Mouse (Mus musculus) lung, embryonic 15.5 days (tissue): ENCODE measurements around the gene Hivep1. TPM values are rescaled to one million over a fixed set of nuclear protein-coding genes. Genes with fewer than 3 reads are reported as not detected.

Experiments
- ATAC-seq: fragments of 200-750 bp; cut with Nextera tagmentation; 2 replicates; pipeline ENCODE4 v1.8.0; 2017; ENCODE audit warnings: moderate number of reproducible peaks, borderline replicate concordance; ENCODE audit not compliant: low FRiP score, low TSS enrichment; ENCODE audit errors: extremely low read depth
- H3K27ac ChIP-seq: fragments of 300-500 bp; sonication (generic); 2 replicates; pipeline ENCODE4 v1.5.1; 2015; ENCODE audit warnings: moderate library complexity, mild to moderate bottlenecking, inconsistent platforms
- H3K27me3 ChIP-seq: fragments of 300-500 bp; sonication (generic); 2 replicates; pipeline ENCODE4 v1.6.1; 2015; ENCODE audit warnings: inconsistent platforms
- H3K36me3 ChIP-seq: fragments of 300-500 bp; sonication (generic); 2 replicates; pipeline ENCODE4 v1.6.1; 2015; ENCODE audit warnings: inconsistent platforms
- H3K4me1 ChIP-seq: fragments of 300-500 bp; sonication (generic); 2 replicates; pipeline ENCODE4 v1.6.1; 2015; ENCODE audit warnings: inconsistent platforms
- H3K4me2 ChIP-seq: fragments of 300-500 bp; sonication (generic); 2 replicates; pipeline ENCODE4 v1.6.1; 2015; ENCODE audit warnings: inconsistent platforms, mild to moderate bottlenecking, moderate library complexity
- H3K4me3 ChIP-seq: fragments of 300-500 bp; sonication (generic); 2 replicates; pipeline ENCODE4 v1.5.1; 2015; ENCODE audit warnings: mild to moderate bottlenecking, inconsistent platforms
- H3K9ac ChIP-seq: fragments of 300-500 bp; sonication (generic); 2 replicates; pipeline ENCODE4 v1.6.1; 2015; ENCODE audit warnings: inconsistent platforms
- H3K9me3 ChIP-seq: fragments of 300-500 bp; sonication (generic); 2 replicates; pipeline ENCODE4 v1.6.1; 2016; ENCODE audit warnings: inconsistent platforms
- WGBS: fragments of 180-500 bp; shearing (Covaris S2); methylation state at CpG from one replicate; pipeline ENCODE4 v1.1.7; 2015; 5-methylcytosine and 5-hydroxymethylcytosine counted together
- polyA plus RNA-seq: library from polyadenylated mRNA; unstranded; fragments of >200 nt; fragmentation: Nextera tagmentation; extraction: Ambion mirVana; gene quantifications from 2 replicates; pipeline ENCODE4 v1.2.1, GENCODE M21; 2015

Hivep1 gene
- polyA plus RNA-seq, 1 experiment from 2014 or later = 12.8 TPM

DNA sequence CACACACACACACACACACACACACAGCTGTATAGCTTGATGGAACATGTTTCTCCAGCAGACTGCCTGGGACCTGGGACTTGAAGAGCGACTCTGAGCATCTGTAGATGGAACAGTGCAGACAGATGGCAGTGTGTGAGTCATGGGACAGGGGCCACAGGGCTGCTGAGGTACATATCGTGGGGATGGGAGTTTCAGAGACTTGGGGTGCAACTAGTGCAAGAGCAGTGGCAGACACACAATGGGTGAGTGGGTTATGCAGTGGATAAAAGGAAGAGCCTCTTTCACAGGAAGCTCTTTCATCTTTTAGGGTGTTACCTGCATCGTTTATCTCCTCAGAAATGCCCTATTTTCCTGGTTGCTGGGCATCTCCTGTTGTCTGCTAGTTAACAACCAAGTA lies 25.8 kb downstream of the Hivep1 start:
- WGBS = 83% methylated on average over 3 of the region's 3 CpGs
- Histone ChIP-seq H3K4me1 (no peaks in the 10 kb centered on the region), H3K4me3 (no peak overlapping the region), H3K27me3 (no peaks in the 10 kb centered on the region), H3K36me3 (peaks cover 6% of the 10 kb centered on the region; the same call in 1 of the 2 replicates), H3K9ac (no peak overlapping the region), H3K4me2 (no peak overlapping the region), H3K9me3 (no peaks in the 10 kb centered on the region), H3K27ac (no peak overlapping the region)
- no peak for ATAC-seq

DNA sequence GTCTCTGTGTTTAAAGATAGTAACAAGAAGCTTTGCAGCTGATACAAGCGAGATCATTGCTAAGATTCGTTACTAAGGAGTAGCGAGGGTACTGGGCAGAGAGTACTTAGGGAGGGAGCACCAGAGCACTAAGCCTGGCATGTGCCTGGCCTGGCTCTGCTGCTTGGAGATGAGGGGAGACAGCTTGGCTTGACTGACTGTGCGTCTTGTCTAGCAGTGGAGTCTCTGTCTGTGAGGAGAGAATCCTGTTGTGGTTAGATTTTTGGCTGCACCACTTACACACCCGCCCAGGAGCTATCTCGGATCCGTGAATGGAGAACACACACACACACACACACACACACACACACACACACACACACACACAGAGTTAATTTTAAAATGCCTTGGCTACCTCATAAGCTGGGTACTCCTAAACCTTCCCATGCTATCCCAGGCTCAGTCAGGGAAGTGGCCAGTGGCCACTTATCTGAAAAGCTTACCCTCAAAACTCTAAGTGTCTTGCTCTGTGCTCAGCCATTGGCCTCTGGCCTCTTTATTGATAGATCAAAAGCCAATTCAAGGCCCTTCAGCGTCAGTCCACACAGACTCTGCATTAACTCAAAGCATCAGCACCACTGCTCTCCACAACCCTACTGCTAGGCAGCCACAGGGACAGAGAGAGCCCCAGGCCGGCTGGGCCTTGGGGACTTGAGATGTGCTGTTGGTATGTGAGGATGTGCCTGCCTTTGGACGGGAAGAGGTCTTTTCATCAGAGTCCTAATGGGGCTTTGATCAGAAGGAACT lies 28.5 kb downstream of the Hivep1 start:
- H3K9me3 ChIP-seq = no peaks in the 10 kb centered on the region
- no peaks in the 10 kb centered on the region for H3K4me1 ChIP-seq
- no peak for ATAC-seq
- no peak overlapping the region for H3K4me3 ChIP-seq
- H3K4me2 ChIP-seq = no peak overlapping the region
- H3K36me3 ChIP-seq = peaks cover 6% of the 10 kb centered on the region; the same call in 1 of the 2 replicates
- no peaks in the 10 kb centered on the region for H3K27me3 ChIP-seq
- no peak overlapping the region for H3K9ac ChIP-seq
- no peak overlapping the region for H3K27ac ChIP-seq
- WGBS = 63% methylated on average over 10 of the region's 10 CpGs

- H3K9ac ChIP-seq = no peak overlapping the region
- H3K9me3 ChIP-seq = no peaks in the 10 kb centered on the region
- peaks cover 12% of the 10 kb centered on the region for H3K4me1 ChIP-seq
- H3K27ac ChIP-seq = no peak overlapping the region
- no peak for ATAC-seq
- H3K36me3 ChIP-seq = no peaks in the 10 kb centered on the region
- no peaks in the 10 kb centered on the region for H3K27me3 ChIP-seq
- H3K4me3 ChIP-seq = no peak overlapping the region
- 49% methylated on average over 5 of the region's 5 CpGs for WGBS
- no peak overlapping the region for H3K4me2 ChIP-seq
Observed at GRCm38 (mm10) chr13:42088339-42088738, 36.5 kb downstream of the Hivep1 start.

GRCm38 (mm10) chr13:42089025-42089424 lies 37.2 kb downstream of the Hivep1 start:
- peaks cover 12% of the 10 kb centered on the region for H3K4me1 ChIP-seq
- ATAC-seq = no peak
- no peaks in the 10 kb centered on the region for H3K9me3 ChIP-seq
- no peak overlapping the region for H3K4me2 ChIP-seq
- H3K36me3 ChIP-seq = no peaks in the 10 kb centered on the region
- 49% methylated on average over 8 of the region's 8 CpGs for WGBS
- no peaks in the 10 kb centered on the region for H3K27me3 ChIP-seq
- no peak overlapping the region for H3K4me3 ChIP-seq
- H3K27ac ChIP-seq = no peak overlapping the region
- no peak overlapping the region for H3K9ac ChIP-seq

GRCm38 (mm10) chr13:42090751-42091150 lies 38.9 kb downstream of the Hivep1 start:
- Histone ChIP-seq H3K9ac (no peak overlapping the region), H3K36me3 (no peaks in the 10 kb centered on the region), H3K27me3 (no peaks in the 10 kb centered on the region), H3K27ac (no peak overlapping the region), H3K9me3 (no peaks in the 10 kb centered on the region), H3K4me1 (peaks cover 15% of the 10 kb centered on the region), H3K4me2 (no peak overlapping the region), H3K4me3 (no peak overlapping the region)
- no peak for ATAC-seq
- 79% methylated on average over 5 of the region's 5 CpGs for WGBS

GRCm38 (mm10) chr13:42092392-42093139 lies 40.7 kb downstream of the Hivep1 start:
- Histone ChIP-seq H3K4me2 (no peak overlapping the region), H3K9ac (no peak overlapping the region), H3K27me3 (no peaks in the 10 kb centered on the region), H3K36me3 (no peaks in the 10 kb centered on the region), H3K4me1 (peaks cover 20% of the 10 kb centered on the region), H3K4me3 (no peak overlapping the region), H3K9me3 (no peaks in the 10 kb centered on the region), H3K27ac (no peak overlapping the region)
- ATAC-seq = no peak
- 50% methylated on average over 8 of the region's 8 CpGs for WGBS

DNA sequence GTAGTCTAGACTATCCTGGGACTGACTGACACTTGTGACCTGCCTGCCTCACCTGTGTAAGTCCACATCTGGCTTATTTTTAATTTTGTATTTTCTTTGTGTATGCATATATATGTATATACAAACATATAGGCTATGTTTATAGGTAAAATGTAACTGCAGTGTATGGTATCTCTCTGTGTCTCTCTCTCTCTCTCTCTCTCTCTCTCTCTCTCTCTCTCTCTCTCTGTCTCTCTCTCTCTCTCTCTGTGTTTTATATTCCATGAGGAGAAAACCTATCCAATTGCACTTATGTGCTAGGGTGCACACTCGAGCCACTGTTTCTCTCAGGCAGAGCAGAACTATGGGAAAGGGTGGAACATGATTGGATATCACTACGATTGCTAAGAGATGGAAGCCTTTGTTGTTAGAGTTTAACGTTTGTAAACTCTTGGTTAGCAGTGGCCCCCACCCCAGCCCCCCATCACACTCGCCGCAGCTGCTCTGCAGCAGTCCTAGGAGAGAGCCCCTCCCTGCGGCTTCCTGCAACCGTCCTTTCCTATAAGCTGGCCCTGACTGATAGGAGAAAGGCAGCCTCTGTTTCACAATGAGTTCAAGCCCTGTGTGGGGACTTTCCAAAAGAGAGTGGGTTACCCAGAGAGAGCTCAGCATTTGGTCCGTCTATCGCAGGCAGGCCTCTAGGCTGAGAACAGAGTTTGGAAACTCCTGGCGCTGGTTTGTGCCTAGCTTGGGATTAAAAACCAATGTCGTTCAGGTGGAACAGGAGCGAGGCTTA lies 41.6 kb downstream of the Hivep1 start:
- H3K36me3 ChIP-seq = no peaks in the 10 kb centered on the region
- peaks cover 14% of the 10 kb centered on the region for H3K4me1 ChIP-seq
- no peak overlapping the region for H3K4me3 ChIP-seq
- H3K27ac ChIP-seq = no peak overlapping the region
- H3K9ac ChIP-seq = no peak overlapping the region
- no peak overlapping the region for H3K4me2 ChIP-seq
- H3K9me3 ChIP-seq = no peaks in the 10 kb centered on the region
- H3K27me3 ChIP-seq = no peaks in the 10 kb centered on the region
- 59% methylated on average over 12 of the region's 12 CpGs for WGBS
- ATAC-seq = no peak

GRCm38 (mm10) chr13:42095826-42096515 lies 44.1 kb downstream of the Hivep1 start:
- H3K4me2 ChIP-seq = no peak overlapping the region
- no peak overlapping the region for H3K4me3 ChIP-seq
- ATAC-seq = no peak; the same call in 1 of the 2 replicates
- H3K9ac ChIP-seq = no peak overlapping the region
- no peaks in the 10 kb centered on the region for H3K36me3 ChIP-seq
- no peaks in the 10 kb centered on the region for H3K27me3 ChIP-seq
- no peaks in the 10 kb centered on the region for H3K9me3 ChIP-seq
- WGBS = 62% methylated on average over 10 of the region's 10 CpGs
- peaks cover 7% of the 10 kb centered on the region for H3K4me1 ChIP-seq
- no peak overlapping the region for H3K27ac ChIP-seq

DNA sequence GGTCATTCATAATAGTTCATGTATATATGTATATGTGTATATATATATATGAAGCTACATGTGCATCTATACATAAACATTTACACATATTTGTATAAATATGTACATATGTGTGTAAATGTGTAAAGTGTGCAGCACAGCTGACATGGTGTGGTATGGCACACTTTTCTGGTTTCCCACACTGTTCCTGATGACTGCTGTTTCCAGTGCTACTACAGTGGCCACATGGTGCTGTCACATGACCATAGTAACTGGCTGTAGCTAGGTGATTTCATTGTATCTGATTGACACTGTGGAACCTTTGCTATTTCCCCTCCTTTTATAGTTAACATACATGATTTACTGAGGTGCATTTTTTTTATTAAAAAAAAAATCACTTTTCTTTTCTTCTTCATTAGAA lies 45.3 kb downstream of the Hivep1 start:
- Histone ChIP-seq H3K9me3 (no peaks in the 10 kb centered on the region), H3K4me1 (peaks cover 18% of the 10 kb centered on the region), H3K36me3 (no peaks in the 10 kb centered on the region), H3K4me3 (no peak overlapping the region), H3K4me2 (no peak overlapping the region), H3K9ac (no peak overlapping the region), H3K27me3 (no peaks in the 10 kb centered on the region), H3K27ac (no peak overlapping the region)
- ATAC-seq = no peak

DNA sequence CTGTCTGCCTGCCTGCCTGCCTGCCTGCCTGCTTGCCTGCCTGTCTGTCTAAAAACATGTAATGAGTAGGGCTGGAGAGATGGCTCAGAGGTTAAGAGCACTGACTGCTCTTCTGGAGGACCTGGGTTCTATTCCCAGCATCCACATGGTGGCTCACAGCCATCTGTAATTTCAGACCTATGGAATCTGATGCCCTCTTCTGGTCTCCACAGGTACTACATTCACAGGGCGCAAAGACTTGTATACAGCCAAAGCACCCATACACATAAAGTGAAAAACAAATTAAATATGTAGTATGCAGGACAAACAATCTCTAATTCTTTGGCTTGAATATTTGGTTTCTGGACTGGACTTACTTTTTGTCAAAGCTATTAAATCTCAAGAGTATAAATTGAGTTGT lies 46.7 kb downstream of the Hivep1 start:
- H3K4me2 ChIP-seq = no peak overlapping the region
- WGBS = 98% methylated on average over 1 of the region's 1 CpGs
- no peak for ATAC-seq
- no peak overlapping the region for H3K4me3 ChIP-seq
- H3K36me3 ChIP-seq = no peaks in the 10 kb centered on the region
- no peaks in the 10 kb centered on the region for H3K27me3 ChIP-seq
- H3K4me1 ChIP-seq = peaks cover 28% of the 10 kb centered on the region
- no peak overlapping the region for H3K9ac ChIP-seq
- no peaks in the 10 kb centered on the region for H3K9me3 ChIP-seq
- H3K27ac ChIP-seq = no peak overlapping the region

DNA sequence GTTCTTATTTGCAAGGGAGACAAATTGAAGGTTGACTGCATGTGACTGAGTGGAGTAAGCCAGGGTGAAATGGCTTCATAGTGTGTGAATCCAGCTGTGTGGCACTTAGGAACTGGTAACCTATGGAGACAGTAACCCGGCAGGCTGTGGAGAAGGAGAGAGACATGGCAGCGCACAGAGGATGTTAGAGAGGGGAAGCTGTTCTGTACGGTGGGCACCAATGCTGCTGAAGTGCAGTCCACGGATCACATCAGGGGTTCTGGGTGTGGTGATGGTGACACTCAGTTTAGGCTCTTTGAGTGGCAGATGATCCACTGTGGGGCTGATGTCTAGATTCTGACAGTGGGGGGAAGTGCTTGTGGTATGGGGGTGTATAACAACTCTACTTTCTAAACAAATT lies 47.7 kb downstream of the Hivep1 start:
- H3K4me3 ChIP-seq = no peak overlapping the region
- no peak for ATAC-seq
- no peak overlapping the region for H3K27ac ChIP-seq
- H3K4me1 ChIP-seq = peaks cover 30% of the 10 kb centered on the region
- 79% methylated on average over 4 of the region's 4 CpGs for WGBS
- no peaks in the 10 kb centered on the region for H3K27me3 ChIP-seq
- no peaks in the 10 kb centered on the region for H3K9me3 ChIP-seq
- H3K36me3 ChIP-seq = no peaks in the 10 kb centered on the region
- H3K9ac ChIP-seq = no peak overlapping the region
- no peak overlapping the region for H3K4me2 ChIP-seq
